Mouse (Mus musculus) inflammation-experienced regulatory T-cells, adult 6 months (primary cell): ENCODE data around the gene Wnt3. TPM values are rescaled to one million over a fixed set of nuclear protein-coding genes. Genes with fewer than 3 reads are reported as not detected.
"Not testable (repeated sequence)": the region's sequence is repeated elsewhere in the genome, so short reads cannot be mapped to it uniquely, and the experiment has no call there.

ENCODE experiments used
- ATAC-seq: one replicate; pipeline ENCODE4 v1.8.0; 2017
- polyA plus RNA-seq, 3 experiments: library from polyadenylated mRNA; unstranded; fragments of 100-300 nt; shearing (Covaris generic); gene quantifications; one replicate each; pipeline ENCODE4 v1.2.1; 2017

The Wnt3 gene
- polyA plus RNA-seq: 1 to 10 TPM in 2 of 3 experiments, under 1 TPM in 1; 0.53 to 2.9 (median 2.3) TPM

- ATAC-seq: peak; percentile 56
These were observed at the start of gene Wnt3 for GRCm38 (mm10) chr11:103773387-103774227. Gene Wnt3 (plus strand): TSS chr11:103774150.

- ATAC-seq: no peak
These were observed 49.6 kb upstream of the Wnt3 start for GRCm38 (mm10) chr11:103724331-103724771.

DNA sequence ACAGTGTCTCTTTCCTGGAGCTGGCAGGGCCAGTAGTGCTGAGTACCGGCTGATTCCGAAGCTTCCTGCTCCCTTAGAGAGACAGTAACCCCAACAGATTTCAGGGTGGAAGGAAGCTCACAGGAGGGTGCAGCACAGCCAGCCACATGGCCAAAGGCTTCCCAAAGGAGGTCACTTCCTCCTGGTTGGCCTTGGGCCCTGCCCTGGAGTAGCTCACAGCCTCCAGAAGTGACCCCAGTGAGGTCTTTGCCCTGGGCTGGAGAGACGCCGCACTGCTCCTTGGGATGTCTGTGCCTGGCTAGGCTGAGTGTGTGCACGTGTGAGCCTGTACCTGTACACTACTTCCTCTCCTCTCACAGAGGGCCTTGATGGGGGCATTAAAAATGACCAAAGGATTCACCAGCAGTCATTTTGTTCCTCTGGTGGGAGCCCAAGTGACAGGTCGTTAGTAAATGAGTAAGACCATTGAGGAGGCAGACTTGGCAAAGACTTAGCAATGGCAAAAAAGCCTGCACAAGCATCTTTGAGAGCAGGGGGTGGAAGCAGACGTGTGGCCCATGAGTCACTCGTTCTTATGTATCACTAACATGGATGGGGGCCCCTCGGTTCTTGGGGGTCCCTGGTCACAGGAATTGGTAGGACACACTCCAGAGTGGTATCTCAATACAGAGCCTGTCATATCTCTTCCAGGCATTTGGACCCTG is 44.5 kb upstream of the Wnt3 start:
- no peak for ATAC-seq

- no peak for ATAC-seq
These were observed 42.4 kb upstream of the Wnt3 start for GRCm38 (mm10) chr11:103731594-103731993.

GRCm38 (mm10) chr11:103732306-103732705 is 41.6 kb upstream of the Wnt3 start:
- ATAC-seq: no peak

DNA sequence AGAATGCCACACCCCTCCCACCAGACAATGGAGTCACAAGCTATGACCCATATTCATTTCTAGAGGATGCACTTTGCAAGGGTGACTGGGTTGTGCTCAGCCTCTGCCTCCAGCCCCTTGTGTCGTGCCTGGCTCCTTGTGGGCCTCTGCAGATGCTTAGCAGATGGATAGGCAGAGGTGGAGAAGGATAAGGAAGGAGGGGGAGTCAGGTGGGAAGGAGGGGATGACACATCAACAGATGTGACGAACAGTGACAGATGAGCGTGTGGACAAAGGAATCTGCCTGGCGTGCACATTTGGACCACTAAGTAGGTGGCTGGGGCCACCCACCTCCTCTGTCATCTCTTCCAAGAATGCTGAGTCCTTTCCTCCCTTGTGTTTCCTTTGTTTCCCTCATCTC is 40.9 kb upstream of the Wnt3 start:
- no peak for ATAC-seq

DNA sequence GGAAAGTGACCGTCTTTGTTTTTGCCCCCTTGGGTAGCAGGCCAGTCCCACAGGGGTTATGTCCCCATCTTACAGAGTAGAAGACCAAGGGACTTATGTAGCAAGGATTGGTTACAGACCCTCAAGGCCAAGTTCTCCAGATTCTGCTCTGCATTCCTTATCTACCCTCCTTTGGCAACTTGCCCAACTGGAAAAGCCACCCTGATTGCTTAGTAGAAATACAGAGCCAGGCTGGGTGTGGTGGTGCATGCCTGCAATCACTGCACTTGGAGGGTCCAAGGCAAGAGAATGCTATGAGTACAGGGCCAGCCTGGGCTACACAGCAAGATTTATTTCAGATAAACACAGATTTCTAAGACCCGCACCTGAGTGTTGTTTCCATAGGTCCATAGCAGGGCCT is 40.0 kb upstream of the Wnt3 start:
- ATAC-seq: no peak

DNA sequence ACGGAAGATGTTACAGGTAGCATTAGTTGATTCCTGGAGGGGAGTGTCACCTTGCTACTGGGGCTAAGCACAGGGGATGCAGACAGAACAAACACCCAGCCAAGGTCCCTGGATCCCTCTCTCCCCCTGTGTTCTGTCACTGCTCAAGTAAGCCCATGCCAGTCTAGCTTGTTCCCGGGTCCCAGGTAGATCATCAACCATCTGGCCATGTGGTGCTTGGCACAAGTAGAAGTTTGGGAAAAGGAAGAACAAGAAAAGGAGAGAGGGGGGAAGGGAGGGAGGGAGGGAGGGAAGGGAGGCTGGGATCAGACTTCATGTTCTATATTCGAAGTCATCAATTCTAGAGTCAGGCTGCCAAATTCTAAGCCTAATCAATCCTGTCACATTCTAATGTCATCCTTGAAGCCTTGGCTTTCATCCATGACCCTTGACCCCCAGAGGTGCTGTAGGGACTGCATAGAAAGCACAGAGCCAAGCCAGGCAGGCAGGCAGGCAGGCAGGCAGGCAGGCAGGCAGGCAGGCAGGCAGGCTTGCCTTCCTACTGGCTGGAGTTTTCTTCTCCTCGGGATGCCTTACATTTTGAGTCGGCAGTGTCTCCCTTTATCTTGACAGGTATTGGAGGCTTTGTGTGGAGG is 39.4 kb upstream of the Wnt3 start:
- no peak for ATAC-seq

DNA sequence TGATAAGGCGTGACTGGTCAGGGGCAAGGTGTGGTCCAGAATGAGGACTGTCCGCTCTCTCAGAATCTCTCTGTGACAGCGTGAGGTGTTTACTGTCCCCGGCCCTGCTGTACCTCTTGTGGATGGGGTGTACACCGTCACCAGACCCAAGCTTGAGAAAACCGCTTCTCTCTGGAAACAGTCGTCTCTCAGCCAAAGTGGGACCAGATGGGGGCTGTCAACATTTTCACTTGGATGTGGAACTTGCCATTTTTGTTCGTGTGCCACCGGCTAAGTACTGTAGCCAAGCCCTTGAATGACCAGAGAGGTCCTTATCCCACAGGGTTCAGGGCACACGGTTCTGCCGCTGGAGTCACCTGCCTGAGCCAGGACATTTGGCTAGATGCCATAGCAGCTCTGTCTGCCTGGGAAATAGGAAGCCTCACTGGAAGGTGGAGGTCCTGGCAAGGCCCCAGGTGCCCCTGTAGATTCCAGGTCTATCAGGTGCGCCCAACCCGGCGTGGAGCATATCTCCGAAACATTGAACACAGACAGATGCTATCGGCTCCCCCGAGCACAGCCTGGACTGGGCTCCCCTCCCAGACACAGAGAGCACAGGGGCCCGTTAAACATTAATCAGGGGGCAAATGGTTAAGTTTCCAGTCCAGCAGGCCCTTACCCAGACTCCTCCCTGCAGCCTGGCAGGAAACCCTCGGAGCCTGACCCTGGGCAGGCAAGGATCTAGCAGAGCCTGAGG is 38.7 kb upstream of the Wnt3 start:
- ATAC-seq: no peak

GRCm38 (mm10) chr11:103749306-103750089 is 24.5 kb upstream of the Wnt3 start, which contains the start of gene Wnt9b:
Gene Wnt9b (minus strand): TSS chr11:103749821.
- ATAC-seq: no peak

GRCm38 (mm10) chr11:103750612-103751011 is 23.3 kb upstream of the Wnt3 start:
- no peak for ATAC-seq

DNA sequence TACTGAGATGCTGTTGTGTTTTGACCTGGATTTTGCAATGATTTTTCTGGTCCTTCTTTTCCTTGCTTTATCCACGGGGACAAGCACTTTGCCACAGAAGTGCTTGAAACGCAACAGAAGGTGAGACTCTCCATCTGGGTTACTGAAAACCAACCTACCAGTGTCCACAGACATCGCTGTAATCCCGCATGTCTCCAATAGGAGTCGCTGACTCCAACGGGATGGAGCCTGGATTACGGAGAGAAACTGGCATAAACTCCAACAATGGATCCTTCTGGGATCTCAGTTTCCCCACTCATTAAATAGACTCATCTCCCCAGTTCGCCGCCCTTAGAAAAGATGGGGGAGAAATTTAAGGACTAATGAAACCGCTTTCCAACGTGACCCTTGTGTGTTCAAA is 15.9 kb upstream of the Wnt3 start:
- no peak for ATAC-seq

- ATAC-seq: no peak
These were observed 15.2 kb upstream of the Wnt3 start for GRCm38 (mm10) chr11:103758706-103759105.

- ATAC-seq: no peak
These were observed 13.8 kb upstream of the Wnt3 start for GRCm38 (mm10) chr11:103760101-103760500.

DNA sequence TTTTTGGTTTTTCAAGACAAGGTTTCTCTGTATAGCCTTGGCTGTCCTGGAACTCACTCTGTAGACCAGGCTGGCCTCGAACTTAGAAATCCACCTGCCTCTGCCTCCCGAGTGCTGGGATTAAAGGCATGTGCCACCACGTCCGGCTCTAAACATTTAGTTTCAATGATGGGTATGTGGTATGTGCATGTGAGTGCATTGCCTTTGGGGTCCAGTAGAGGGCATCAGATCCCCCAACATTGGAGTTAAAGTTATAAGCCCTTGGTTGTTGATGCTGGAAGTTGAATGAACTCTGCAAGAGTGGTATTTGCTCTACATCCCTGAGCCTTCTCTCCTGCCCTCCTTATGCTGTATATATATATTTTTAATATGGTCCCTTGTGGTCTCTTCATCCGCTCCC is 13.1 kb upstream of the Wnt3 start:
- ATAC-seq: not testable (repeated sequence)

DNA sequence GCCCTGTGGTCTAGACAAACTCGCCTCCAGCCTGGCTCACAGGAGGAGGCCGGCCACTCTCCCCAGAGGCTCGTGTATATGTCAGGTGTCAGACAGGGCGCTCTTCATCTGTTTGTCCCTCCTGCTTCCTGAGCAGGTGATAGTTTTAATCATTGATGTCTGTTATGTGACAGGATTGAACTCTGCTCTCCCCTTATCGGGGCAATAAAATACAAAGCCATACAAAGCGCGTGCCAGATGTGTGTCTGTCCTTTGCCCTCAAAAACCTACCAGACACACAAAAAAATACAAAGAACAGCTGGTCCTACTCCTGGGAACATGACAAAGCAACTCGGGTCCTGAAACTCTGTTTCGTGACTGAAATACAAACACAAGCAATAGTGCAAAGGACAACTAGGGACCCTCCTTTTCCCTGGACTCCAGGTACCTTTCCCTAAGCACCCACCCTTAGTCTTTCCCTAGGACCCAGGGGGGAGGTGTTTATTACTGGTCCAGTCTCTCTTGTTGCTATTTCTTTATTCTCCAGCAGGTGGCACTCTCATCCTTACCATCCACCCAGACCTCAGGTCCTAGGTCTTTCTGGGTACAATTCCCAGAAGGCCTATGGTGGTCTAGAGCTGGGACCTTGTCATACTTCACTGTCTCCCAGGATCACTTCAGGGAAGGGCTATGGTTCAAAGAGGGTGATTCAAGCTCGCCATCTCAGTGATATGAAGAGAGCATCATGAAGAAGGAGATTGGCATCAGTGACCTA is 10.4 kb upstream of the Wnt3 start:
- no peak for ATAC-seq

- no peak for ATAC-seq
These were observed 9.3 kb upstream of the Wnt3 start for GRCm38 (mm10) chr11:103764601-103765000.

DNA sequence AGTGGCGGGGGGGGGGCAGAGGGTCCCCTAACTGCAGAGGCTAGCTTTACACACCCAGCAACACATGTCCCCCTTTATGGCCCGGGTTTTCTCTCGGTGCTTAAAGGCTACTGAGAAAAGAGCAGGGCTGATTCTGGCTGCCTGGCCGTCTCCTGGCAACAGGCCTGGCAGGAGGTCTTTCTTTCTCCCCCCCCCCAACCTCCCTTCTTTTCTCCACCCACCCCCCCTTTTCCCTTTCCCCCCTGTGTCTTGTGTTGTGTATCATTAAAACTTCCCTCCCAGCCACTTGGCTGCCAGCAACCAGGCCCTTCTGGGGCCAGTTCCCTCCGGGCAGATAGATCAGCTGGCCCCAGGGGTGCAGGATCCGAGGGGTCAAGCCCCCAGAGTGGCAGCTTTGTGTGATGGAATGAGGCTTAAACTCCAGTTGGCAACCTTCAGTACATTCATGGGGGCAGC is 8.4 kb upstream of the Wnt3 start:
- no peak for ATAC-seq

DNA sequence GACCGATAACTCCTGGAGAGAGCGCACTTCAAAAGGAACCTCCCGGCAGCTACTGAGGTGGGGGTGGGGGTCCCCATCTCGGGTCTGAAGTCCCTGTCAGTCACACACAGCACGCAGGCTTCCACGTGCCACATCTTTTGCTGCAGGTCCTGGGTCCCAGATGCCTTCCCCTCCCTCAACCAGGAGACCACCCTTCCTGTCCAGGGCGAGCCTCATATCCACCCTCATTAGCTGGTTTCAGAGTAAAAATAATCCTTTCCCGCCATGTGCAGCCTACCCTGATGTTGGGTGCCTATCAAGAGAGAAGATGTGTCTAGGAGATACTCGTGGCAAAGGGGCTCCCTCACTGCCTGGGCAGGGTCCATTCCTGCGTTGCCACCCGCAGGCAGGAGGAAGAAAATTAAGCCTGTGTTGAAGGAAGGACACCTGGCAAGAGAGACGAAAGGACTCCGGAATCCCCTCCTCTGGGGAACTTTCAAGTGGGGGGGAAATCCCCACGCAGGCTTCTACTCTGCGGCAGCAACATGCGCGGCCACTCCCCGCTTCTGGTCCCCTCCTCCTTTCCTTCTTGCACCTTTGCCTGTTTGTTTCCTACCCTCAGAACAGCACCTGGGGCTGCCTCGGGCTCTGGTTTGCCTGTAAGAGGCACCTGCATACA is 2.7 kb upstream of the Wnt3 start:
- ATAC-seq: peak; percentile 61
